Mouse (Mus musculus): ENCODE data around the gene Gbx1.

- TF ChIP-seq POLR2A (IDR thresholded peaks at IDR 0.05; ENCODE audit: low read depth, low read length) (no peak), CTCF (IDR thresholded peaks at IDR 0.05; ENCODE audit: extremely low read depth, insufficient read length, insufficient replicate concordance, low read depth, low read length) (no peak)
Observed at GRCm38 (mm10) chr5:24492546-24493285, 34.3 kb downstream of the Gbx1 start.
